Comparison of ENCODE assay signal across 8 mouse cellular contexts in genomic region chr14:40958986-40959381, GRCm38 (mm10). TPM values are rescaled to one million over a fixed set of nuclear protein-coding genes. Genes with fewer than 3 reads are reported as not detected.
DNase-seq lines count a peak whose midpoint lies in the region; ATAC-seq and TF ChIP-seq lines count a peak whose summit lies in the region.

No protein-coding gene starts in this region.

- no peaks in the 10 kb centered on the region for H3K27me3 ChIP-seq in midbrain, embryonic 11.5 days (ENCODE audit: control insufficient read depth, insufficient read depth, low read length)
- H3K27me3 ChIP-seq in midbrain, embryonic 14.5 days (ENCODE audit: control insufficient read depth, insufficient read depth, low read length), result no peaks in the 10 kb centered on the region
- H3K27me3 ChIP-seq in kidney, adult 2 months (replicated peaks; ENCODE audit: control insufficient read depth, insufficient read depth, low read length), result no peaks in the 10 kb centered on the region

- no peak for TF ChIP-seq POLR2A in kidney, adult 2 months (IDR thresholded peaks at IDR 0.05; ENCODE audit: low read depth, low read length)

- no peak overlapping the region for H3K4me2 ChIP-seq in midbrain, embryonic 11.5 days
- H3K4me2 ChIP-seq in midbrain, embryonic 14.5 days (ENCODE audit: low read length), result no peak overlapping the region

- H3K4me1 ChIP-seq in midbrain, embryonic 11.5 days (ENCODE audit: control insufficient read depth, insufficient read depth, low read length), result peaks cover 75% of the 10 kb centered on the region
- peaks cover 65% of the 10 kb centered on the region for H3K4me1 ChIP-seq in midbrain, embryonic 14.5 days (ENCODE audit: control insufficient read depth, insufficient read depth, low read length)
- H3K4me1 ChIP-seq in kidney, adult 2 months (ENCODE audit: control insufficient read depth, insufficient read depth, low read length), result peaks cover 61% of the 10 kb centered on the region

- 42% methylated on average over 2 of the region's 2 CpGs for WGBS in midbrain, embryonic 11.5 days
- 51% methylated on average over 2 of the region's 2 CpGs for WGBS in midbrain, embryonic 14.5 days
- 27% methylated on average over 2 of the region's 2 CpGs for WGBS in kidney, adult 2 months

- H3K4me3 ChIP-seq in midbrain, embryonic 11.5 days (ENCODE audit: low read depth, low read length), result no peak overlapping the region
- no peak overlapping the region for H3K4me3 ChIP-seq in midbrain, embryonic 14.5 days (replicated peaks; ENCODE audit: low read depth, low read length)
- H3K4me3 ChIP-seq in kidney, adult 2 months (ENCODE audit: insufficient read depth, low read depth, low read length), result no peak overlapping the region

- ATAC-seq in midbrain, embryonic 11.5 days (ENCODE audit: low FRiP score), result no peak
- no peak for ATAC-seq in midbrain, embryonic 14.5 days (ENCODE audit: low FRiP score, low TSS enrichment)

- no peaks in the 10 kb centered on the region for H3K9me3 ChIP-seq in midbrain, embryonic 11.5 days (ENCODE audit: control insufficient read depth, low read length)
- no peaks in the 10 kb centered on the region for H3K9me3 ChIP-seq in midbrain, embryonic 14.5 days (ENCODE audit: control insufficient read depth, low read length)

- no peak overlapping the region for H3K9ac ChIP-seq in midbrain, embryonic 11.5 days (ENCODE audit: low read length)
- H3K9ac ChIP-seq in midbrain, embryonic 14.5 days (replicated peaks; ENCODE audit: low read length), result no peak overlapping the region; the same call in 1 of the 2 replicates

- peak; percentile 76 for DNase-seq in midbrain, embryonic 11.5 days (ENCODE audit: low spot score, missing footprints)
- DNase-seq in midbrain, embryonic 14.5 days, result no peak
- DNase-seq in heart, adult 18-20 months, result peak; percentile 47 to 80
- DNase-seq in kidney, adult 2 months, result peak; percentile 83
- peak; percentile 68 for DNase-seq in lung, postnatal 14 days
- DNase-seq in thymus, postnatal 4 days, result peak; percentile 55
- no peak for DNase-seq in cerebellum, postnatal 14 days
- DNase-seq in urinary bladder, postnatal 10 days (ENCODE audit: low spot score), result no peak

- H3K36me3 ChIP-seq in midbrain, embryonic 11.5 days (ENCODE audit: control insufficient read depth, insufficient read depth, low read length), result no peaks in the 10 kb centered on the region
- no peaks in the 10 kb centered on the region for H3K36me3 ChIP-seq in midbrain, embryonic 14.5 days (ENCODE audit: control insufficient read depth, insufficient read depth, low read length)
- H3K36me3 ChIP-seq in kidney, adult 2 months (ENCODE audit: control insufficient read depth, insufficient read depth, low read length), result no peaks in the 10 kb centered on the region

- TF ChIP-seq CTCF in kidney, adult 2 months (conservative IDR thresholded peaks at IDR 0.05; ENCODE audit: insufficient read depth, insufficient read length, low read depth, low read length), result no peak

- peak overlapping the region; percentile 41; the same call in 1 of the 2 replicates for H3K27ac ChIP-seq in midbrain, embryonic 11.5 days (ENCODE audit: low read depth, low read length)
- no peak overlapping the region for H3K27ac ChIP-seq in midbrain, embryonic 14.5 days (replicated peaks; ENCODE audit: low read depth, low read length)
- H3K27ac ChIP-seq in kidney, adult 2 months (ENCODE audit: insufficient read depth, low read depth, low read length), result peak overlapping the region; percentile 81

RNA-seq across cellular contexts. Expression of gene Tspan14, which starts 7.6 kb away (rescaled TPM):
- polyA plus RNA-seq in midbrain, embryonic 11.5 days (2014; fragmentation: Nextera tagmentation; extraction: Ambion mirVana), result 99.5 and 101 TPM in 2 replicates
- polyA plus RNA-seq in midbrain, embryonic 14.5 days (2014; fragmentation: Nextera tagmentation; extraction: Ambion mirVana), result 57.2 and 79.6 TPM in 2 replicates
- 10 to 100 TPM; 13.8 to 18.2 TPM for total RNA-seq in heart, adult 18-20 months (2021)
- polyA plus RNA-seq in kidney, adult 2 months (2012; rRNA removed), result 119 and 121 TPM in 2 replicates

RNA-seq across cellular contexts. Expression of gene Fam213a, which starts 54.6 kb away (rescaled TPM):
- 44.7 and 50.4 TPM in 2 replicates for polyA plus RNA-seq in midbrain, embryonic 11.5 days (2014; fragmentation: Nextera tagmentation; extraction: Ambion mirVana)
- polyA plus RNA-seq in midbrain, embryonic 14.5 days (2014; fragmentation: Nextera tagmentation; extraction: Ambion mirVana), result 70.4 and 80.1 TPM in 2 replicates
- 10 to 100 TPM; 33.8 to 46.0 TPM for total RNA-seq in heart, adult 18-20 months (2021)
- polyA plus RNA-seq in kidney, adult 2 months (2012; rRNA removed), result 68.2 and 80.8 TPM in 2 replicates

Comparison
In these comparisons a context has a peak if more than half of its experiments do, and no peak if none do; other contexts are left out.
1. DNase-seq: peak in midbrain, embryonic 11.5 days (single experiment), heart, adult 18-20 months (2 of 2), kidney, adult 2 months (single experiment), lung, postnatal 14 days (single experiment) and thymus, postnatal 4 days (single experiment); none in midbrain, embryonic 14.5 days (single experiment), cerebellum, postnatal 14 days (0 of 2) and urinary bladder, postnatal 10 days (single experiment).